Mouse (Mus musculus): ENCODE data around the gene Pdcd7. TPM values are rescaled to one million over a fixed set of nuclear protein-coding genes. Genes with fewer than 3 reads are reported as not detected.

The Pdcd7 gene
- polyA plus RNA-seq (2014; fragmentation: Nextera tagmentation; extraction: Ambion mirVana), result 13.1 and 15.6 TPM in 2 replicates

DNA sequence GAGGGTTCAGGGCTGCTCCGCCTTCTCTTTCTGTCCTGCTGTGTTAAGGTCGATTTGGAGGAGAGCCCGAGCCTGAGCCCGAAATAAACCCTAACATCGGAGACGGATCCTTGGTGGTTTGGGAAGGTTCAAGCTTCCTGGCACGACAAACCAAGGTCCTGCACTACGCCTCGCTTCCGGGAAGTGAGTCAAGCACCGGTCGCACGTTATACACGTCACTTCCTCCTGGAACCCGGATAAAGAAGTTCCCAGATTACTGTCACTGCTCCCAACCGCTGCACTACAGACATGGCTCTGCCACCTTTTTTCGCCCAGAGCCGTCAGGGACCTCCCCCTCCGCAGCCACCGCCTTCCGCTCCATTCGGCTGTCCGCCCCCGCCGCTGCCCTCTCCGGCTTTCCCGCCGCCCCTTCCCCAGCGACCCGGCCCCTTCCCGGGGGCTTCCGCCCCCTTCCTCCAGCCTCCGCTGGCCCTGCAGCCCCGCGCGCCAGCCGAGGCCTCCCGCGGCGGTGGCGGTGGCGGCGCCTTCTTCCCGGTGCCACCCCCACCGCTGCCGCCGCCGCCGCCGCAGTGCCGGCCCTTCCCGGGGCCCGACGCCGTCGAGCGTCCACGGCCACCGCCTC, at the start of gene Pdcd7:
Gene Pdcd7, plus strand, starts transcription at position 251 of the 622 bp plus-strand sequence.
- peak; percentile 92 for ATAC-seq (replicated peaks; ENCODE audit: low FRiP score)
- Histone ChIP-seq H3K4me2 (ENCODE audit: low read depth, low read length, severe bottlenecking) (peak within 1 kb of the TSS; percentile 96), H3K4me3 (ENCODE audit: low read depth, low read length) (peak within 1 kb of the TSS; percentile 99), H3K9me3 (ENCODE audit: control insufficient read depth, low read length) (no peaks in the 10 kb centered on the region), H3K27ac (ENCODE audit: low read depth, low read length) (peak within 1 kb of the TSS; percentile 76), H3K4me1 (replicated peaks; ENCODE audit: control insufficient read depth, insufficient read depth, low read length) (no peaks in the 10 kb centered on the region; the same call in 1 of the 2 replicates), H3K36me3 (ENCODE audit: control insufficient read depth, insufficient read depth, low read length) (no peaks in the 10 kb centered on the region), H3K27me3 (ENCODE audit: control insufficient read depth, insufficient read depth, low read length) (no peaks in the 10 kb centered on the region), H3K9ac (ENCODE audit: low read length) (peak within 1 kb of the TSS; percentile 94)
- DNase-seq (ENCODE audit: low spot score), result peak; percentile 95
- under 1% methylated on average over 55 of the region's 59 CpGs for whole genome bisulfite sequencing

DNA sequence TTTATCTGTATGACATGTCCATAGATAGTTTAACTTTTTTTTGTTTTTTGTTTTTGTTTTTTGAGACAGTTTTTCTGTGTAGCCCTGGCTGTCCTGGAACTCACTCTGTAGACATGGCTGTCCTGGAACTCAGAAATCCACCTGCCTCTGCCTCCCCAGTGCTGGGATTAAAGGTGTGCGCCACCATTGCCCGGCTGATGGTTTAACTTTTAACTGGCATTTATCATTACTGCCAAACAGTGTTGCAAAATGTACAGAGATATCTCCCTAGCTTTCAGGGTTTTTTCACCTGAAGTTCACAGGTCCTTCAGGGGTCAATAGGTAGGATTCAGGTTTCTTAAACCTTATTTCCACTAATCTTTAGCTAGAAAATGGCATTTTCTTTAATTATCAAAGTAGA, 48.8 kb upstream of the Pdcd7 start:
- DNase-seq (ENCODE audit: low spot score) (no peak), ATAC-seq (replicated peaks; ENCODE audit: low FRiP score) (no peak)
- no peak overlapping the region for H3K4me2 ChIP-seq (ENCODE audit: low read depth, low read length, severe bottlenecking)
- no peak overlapping the region for H3K9ac ChIP-seq (ENCODE audit: low read length)
- H3K27me3 ChIP-seq (ENCODE audit: control insufficient read depth, insufficient read depth, low read length), result no peaks in the 10 kb centered on the region
- 99% methylated on average over 2 of the region's 2 CpGs for WGBS
- H3K9me3 ChIP-seq (ENCODE audit: control insufficient read depth, low read length), result no peaks in the 10 kb centered on the region
- no peak overlapping the region for H3K4me3 ChIP-seq (ENCODE audit: low read depth, low read length)
- H3K36me3 ChIP-seq (ENCODE audit: control insufficient read depth, insufficient read depth, low read length), result no peaks in the 10 kb centered on the region; the same call in 1 of the 2 replicates
- H3K4me1 ChIP-seq (replicated peaks; ENCODE audit: control insufficient read depth, insufficient read depth, low read length), result 0 out of 2 replicates have a peak, but pooled peaks cover 2% of the 10 kb centered on the region
- H3K27ac ChIP-seq (ENCODE audit: low read depth, low read length), result no peak overlapping the region

DNA sequence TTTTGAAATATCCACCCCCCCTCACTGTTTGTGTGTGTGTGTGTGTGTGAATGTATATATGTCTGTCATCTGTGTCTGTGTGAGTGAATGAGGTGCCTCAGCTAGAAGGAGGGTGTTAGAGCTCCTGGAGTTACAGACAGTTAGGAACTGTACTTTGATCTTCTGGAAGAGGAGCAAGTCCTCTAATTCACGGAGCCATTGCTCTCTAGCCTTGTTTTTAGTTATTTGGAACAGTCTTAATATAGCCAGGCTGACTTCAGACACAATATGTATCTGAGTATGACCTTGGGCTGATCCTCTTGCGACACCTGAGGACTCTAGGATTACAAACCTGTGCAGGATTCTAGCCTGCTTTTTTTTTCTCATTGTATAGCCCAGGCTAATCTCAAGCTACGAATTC, 47.1 kb upstream of the Pdcd7 start:
- Histone ChIP-seq H3K4me2 (ENCODE audit: low read depth, low read length, severe bottlenecking) (no peak overlapping the region), H3K27ac (ENCODE audit: low read depth, low read length) (no peak overlapping the region), H3K4me1 (replicated peaks; ENCODE audit: control insufficient read depth, insufficient read depth, low read length) (no peaks in the 10 kb centered on the region), H3K4me3 (ENCODE audit: low read depth, low read length) (no peak overlapping the region), H3K27me3 (ENCODE audit: control insufficient read depth, insufficient read depth, low read length) (no peaks in the 10 kb centered on the region), H3K9me3 (ENCODE audit: control insufficient read depth, low read length) (no peaks in the 10 kb centered on the region), H3K9ac (ENCODE audit: low read length) (no peak overlapping the region), H3K36me3 (ENCODE audit: control insufficient read depth, insufficient read depth, low read length) (no peaks in the 10 kb centered on the region; the same call in 1 of the 2 replicates)
- 90% methylated on average over 3 of the region's 3 CpGs for WGBS
- DNase-seq (ENCODE audit: low spot score), result no peak
- no peak for ATAC-seq (replicated peaks; ENCODE audit: low FRiP score)

DNA sequence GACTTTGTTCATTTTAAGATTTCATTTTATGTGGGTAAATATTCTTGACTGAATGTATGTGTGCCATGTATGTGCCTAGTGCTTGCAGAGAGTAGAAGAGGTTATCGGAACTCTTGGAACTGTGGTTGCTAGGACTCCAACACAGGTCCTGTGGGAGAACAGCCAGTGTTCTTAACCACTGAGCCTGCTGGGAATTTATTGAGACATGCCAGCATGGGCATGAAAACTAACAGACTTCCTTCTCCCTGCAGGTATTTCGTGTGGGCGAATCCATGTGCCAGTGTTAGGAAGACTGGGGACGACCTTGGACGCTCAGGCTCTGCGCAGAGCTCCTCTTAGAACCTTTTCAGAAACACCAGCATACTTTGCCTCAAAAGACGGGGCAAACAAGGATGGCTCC, 46.3 kb upstream of the Pdcd7 start:
- no peak for ATAC-seq (replicated peaks; ENCODE audit: low FRiP score)
- no peak overlapping the region for H3K27ac ChIP-seq (ENCODE audit: low read depth, low read length)
- no peak overlapping the region for H3K4me3 ChIP-seq (ENCODE audit: low read depth, low read length)
- no peaks in the 10 kb centered on the region; the same call in 1 of the 2 replicates for H3K36me3 ChIP-seq (ENCODE audit: control insufficient read depth, insufficient read depth, low read length)
- no peak overlapping the region for H3K4me2 ChIP-seq (ENCODE audit: low read depth, low read length, severe bottlenecking)
- WGBS, result 97% methylated on average over 7 of the region's 7 CpGs
- H3K27me3 ChIP-seq (ENCODE audit: control insufficient read depth, insufficient read depth, low read length), result no peaks in the 10 kb centered on the region
- H3K4me1 ChIP-seq (replicated peaks; ENCODE audit: control insufficient read depth, insufficient read depth, low read length), result no peaks in the 10 kb centered on the region
- no peaks in the 10 kb centered on the region for H3K9me3 ChIP-seq (ENCODE audit: control insufficient read depth, low read length)
- no peak overlapping the region for H3K9ac ChIP-seq (ENCODE audit: low read length)
- no peak for DNase-seq (ENCODE audit: low spot score)

DNA sequence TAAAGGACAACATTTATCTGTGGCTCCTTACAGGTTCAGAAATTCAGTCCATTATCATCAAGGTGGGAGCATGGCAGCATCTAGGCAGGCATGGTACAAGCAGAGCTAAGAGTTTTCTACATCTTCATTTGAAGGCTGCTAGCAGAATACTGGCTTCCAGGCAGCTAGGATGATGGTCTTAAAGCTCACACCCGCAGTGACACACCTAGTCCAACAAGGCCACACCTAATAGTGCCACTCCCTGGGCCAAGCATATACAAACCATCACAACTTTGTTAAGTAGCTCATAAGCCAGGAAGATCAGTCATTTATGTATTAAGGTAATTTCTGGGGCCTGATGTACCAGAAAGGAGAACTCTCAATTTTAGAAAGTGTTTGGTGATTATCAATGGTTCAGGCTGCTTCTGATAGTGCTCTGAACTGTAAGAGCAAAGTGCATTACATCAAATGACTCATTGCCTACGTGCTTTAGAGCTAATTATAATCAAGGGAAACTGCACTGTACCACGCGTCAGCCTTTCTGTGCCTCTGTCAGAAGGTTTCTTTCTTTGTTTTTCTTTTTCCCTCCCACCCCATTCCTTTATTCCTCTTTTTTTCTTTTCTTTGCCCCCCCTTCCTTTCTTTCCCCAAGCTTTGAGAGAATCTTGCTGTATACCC, 43.4 kb upstream of the Pdcd7 start:
- no peaks in the 10 kb centered on the region for H3K9me3 ChIP-seq (ENCODE audit: control insufficient read depth, low read length)
- ATAC-seq (replicated peaks; ENCODE audit: low FRiP score), result no peak
- no peak for DNase-seq (ENCODE audit: low spot score)
- H3K9ac ChIP-seq (ENCODE audit: low read length), result no peak overlapping the region
- H3K4me3 ChIP-seq (ENCODE audit: low read depth, low read length), result no peak overlapping the region
- no peak overlapping the region for H3K27ac ChIP-seq (ENCODE audit: low read depth, low read length)
- no peak overlapping the region for H3K4me2 ChIP-seq (ENCODE audit: low read depth, low read length, severe bottlenecking)
- 94% methylated on average over 4 of the region's 4 CpGs for WGBS
- H3K4me1 ChIP-seq (replicated peaks; ENCODE audit: control insufficient read depth, insufficient read depth, low read length), result no peaks in the 10 kb centered on the region
- no peaks in the 10 kb centered on the region for H3K27me3 ChIP-seq (ENCODE audit: control insufficient read depth, insufficient read depth, low read length)
- H3K36me3 ChIP-seq (ENCODE audit: control insufficient read depth, insufficient read depth, low read length), result no peaks in the 10 kb centered on the region; the same call in 1 of the 2 replicates

GRCm38 (mm10) chr9:65303586-65303985, 42.3 kb upstream of the Pdcd7 start:
- H3K4me1 ChIP-seq (replicated peaks; ENCODE audit: control insufficient read depth, insufficient read depth, low read length), result no peaks in the 10 kb centered on the region
- no peaks in the 10 kb centered on the region; the same call in 1 of the 2 replicates for H3K36me3 ChIP-seq (ENCODE audit: control insufficient read depth, insufficient read depth, low read length)
- no peak overlapping the region for H3K4me3 ChIP-seq (ENCODE audit: low read depth, low read length)
- H3K27ac ChIP-seq (ENCODE audit: low read depth, low read length), result no peak overlapping the region
- ATAC-seq (replicated peaks; ENCODE audit: low FRiP score), result no peak
- WGBS, result 94% methylated on average over 4 of the region's 4 CpGs
- no peaks in the 10 kb centered on the region for H3K9me3 ChIP-seq (ENCODE audit: control insufficient read depth, low read length)
- H3K9ac ChIP-seq (ENCODE audit: low read length), result no peak overlapping the region
- H3K4me2 ChIP-seq (ENCODE audit: low read depth, low read length, severe bottlenecking), result no peak overlapping the region
- no peaks in the 10 kb centered on the region for H3K27me3 ChIP-seq (ENCODE audit: control insufficient read depth, insufficient read depth, low read length)
- DNase-seq (ENCODE audit: low spot score), result no peak

GRCm38 (mm10) chr9:65304300-65304699, 41.6 kb upstream of the Pdcd7 start:
- Histone ChIP-seq H3K4me2 (ENCODE audit: low read depth, low read length, severe bottlenecking) (no peak overlapping the region), H3K9me3 (ENCODE audit: control insufficient read depth, low read length) (no peaks in the 10 kb centered on the region), H3K4me1 (replicated peaks; ENCODE audit: control insufficient read depth, insufficient read depth, low read length) (no peaks in the 10 kb centered on the region), H3K9ac (ENCODE audit: low read length) (no peak overlapping the region), H3K27ac (ENCODE audit: low read depth, low read length) (no peak overlapping the region), H3K36me3 (ENCODE audit: control insufficient read depth, insufficient read depth, low read length) (no peaks in the 10 kb centered on the region; the same call in 1 of the 2 replicates), H3K4me3 (ENCODE audit: low read depth, low read length) (no peak overlapping the region), H3K27me3 (ENCODE audit: control insufficient read depth, insufficient read depth, low read length) (no peaks in the 10 kb centered on the region)
- DNase-seq (ENCODE audit: low spot score), result no peak
- WGBS, result 82% methylated on average over 4 of the region's 4 CpGs
- ATAC-seq (replicated peaks; ENCODE audit: low FRiP score), result no peak

- 100% methylated on average over 2 of the region's 2 CpGs for WGBS
- no peak for ATAC-seq (replicated peaks; ENCODE audit: low FRiP score)
- H3K4me2 ChIP-seq (ENCODE audit: low read depth, low read length, severe bottlenecking), result no peak overlapping the region
- H3K27me3 ChIP-seq (ENCODE audit: control insufficient read depth, insufficient read depth, low read length), result no peaks in the 10 kb centered on the region
- H3K9me3 ChIP-seq (ENCODE audit: control insufficient read depth, low read length), result no peaks in the 10 kb centered on the region
- H3K4me3 ChIP-seq (ENCODE audit: low read depth, low read length), result no peak overlapping the region
- DNase-seq (ENCODE audit: low spot score), result no peak
- no peak overlapping the region for H3K9ac ChIP-seq (ENCODE audit: low read length)
- H3K27ac ChIP-seq (ENCODE audit: low read depth, low read length), result no peak overlapping the region
- H3K4me1 ChIP-seq (replicated peaks; ENCODE audit: control insufficient read depth, insufficient read depth, low read length), result no peaks in the 10 kb centered on the region
- no peaks in the 10 kb centered on the region; the same call in 1 of the 2 replicates for H3K36me3 ChIP-seq (ENCODE audit: control insufficient read depth, insufficient read depth, low read length)
Measured at GRCm38 (mm10) chr9:65306672-65307071, 39.2 kb upstream of the Pdcd7 start.
